Comparison of ENCODE assay signal across 16 mouse cellular contexts in the genomic region with DNA sequence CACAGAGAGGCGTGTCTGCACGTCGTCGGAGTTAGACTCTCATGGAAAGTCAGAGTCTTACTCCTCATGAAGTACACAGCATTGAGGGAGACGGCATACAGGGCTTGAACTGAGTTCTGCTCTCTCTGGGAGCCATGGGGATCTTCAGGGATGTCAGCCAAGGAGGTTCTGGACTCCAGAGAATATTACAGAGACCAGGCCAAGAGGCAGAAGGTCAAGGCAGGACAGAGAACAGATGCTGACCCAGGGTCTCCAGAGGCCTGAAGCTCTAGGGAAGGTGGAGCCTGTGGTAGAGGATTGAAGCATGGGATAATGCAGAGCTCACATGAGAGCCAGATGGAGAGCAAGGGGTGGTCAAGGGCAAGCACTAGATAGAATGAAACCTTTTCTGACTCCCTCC.
DNase-seq lines count a peak whose midpoint lies in the region; ATAC-seq lines count a peak whose summit lies in the region.
"Had no signal": no experiment of that assay in that cellular context is flagged by ENCODE, and none has a peak within 500 bp of the region (broad histone marks: within the 10 kb centered on the region; RNA-seq: fewer than 3 reads in every experiment).

No protein-coding gene starts in this region.

- DNase-seq in gastrocnemius, postnatal 14 days, result peak; percentile 9
- no peak for DNase-seq in gastrocnemius, postnatal 36 days
- peak; percentile 3 for DNase-seq in CD4-positive helper T cell, adult 2 months (ENCODE audit: low read depth, low spot score)
- peak; percentile 9 for DNase-seq in MN1 (ENCODE audit: low spot score)
- peak; percentile 4 for DNase-seq in heart, postnatal 25 days (ENCODE audit: low spot score)
- no peak for DNase-seq in cerebellum, adult 11 months
- DNase-seq: kidney, postnatal 25 days; liver, postnatal 0 days; retina, postnatal 1 day; thymus, postnatal 14 days had no signal

- intact Hi-C loops in gastrocnemius, postnatal 14 days (cut with DNase I; ENCODE audit: low total_unique reads), result no loop called here
- intact Hi-C loops in gastrocnemius, postnatal 36 days (cut with DNase I), result no loop called here
- intact Hi-C loops in heart, postnatal 25 days (cut with DNase I), result no loop called here

- ATAC-seq in granulocyte monocyte progenitor cell, adult 5-6 weeks (replicated peaks; ENCODE audit: poor library complexity, severe bottlenecking), result no peak
- ATAC-seq: forebrain, embryonic 15.5 days; hindbrain, embryonic 16.5 days; intestine, embryonic 15.5 days; liver, postnatal 0 days; lung, postnatal 0 days; midbrain, embryonic 15.5 days had no signal

Comparison
In these comparisons a context has a peak if more than half of its experiments do, and no peak if none do; other contexts are left out.
1. DNase-seq: peak in gastrocnemius, postnatal 14 days (single experiment), CD4-positive helper T cell, adult 2 months (single experiment), MN1 (single experiment) and heart, postnatal 25 days (single experiment); none in gastrocnemius, postnatal 36 days (0 of 2) and cerebellum, adult 11 months (single experiment).